Mouse (Mus musculus): ENCODE data around the gene Tldc2. TPM values are rescaled to one million over a fixed set of nuclear protein-coding genes. Genes with fewer than 3 reads are reported as not detected.

Tldc2 gene
- not detected in 2 replicates for polyA plus RNA-seq (2016; fragmentation: Nextera tagmentation; extraction: Ambion mirVana)

DNA sequence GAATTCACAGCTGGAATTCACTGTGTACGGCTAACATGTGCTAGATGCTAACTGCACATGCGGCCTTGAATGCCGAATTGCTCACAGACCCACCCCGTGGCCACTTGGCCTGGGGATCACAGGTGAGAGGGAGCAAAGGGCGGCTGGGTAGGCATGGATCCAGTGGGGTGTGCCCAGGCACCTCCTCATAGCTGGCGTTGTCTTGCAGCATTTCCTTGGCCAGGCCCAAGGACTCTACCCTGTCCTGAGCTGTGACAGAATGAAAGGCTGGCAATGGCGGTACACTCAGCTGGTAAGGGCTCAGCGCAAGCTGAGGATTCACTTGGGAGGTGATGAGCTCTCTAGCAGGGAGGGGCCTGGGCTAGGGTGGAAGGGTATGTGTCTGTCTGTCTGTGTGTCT, at the start of gene Tldc2:
Gene Tldc2, plus strand, starts transcription at position 260 of the 400 bp plus-strand sequence.
- Histone ChIP-seq H3K27ac (ENCODE audit: poor library complexity, severe bottlenecking) (no peak within 1 kb of the TSS), H3K9me3 (replicated peaks) (no peaks in the 10 kb centered on the region), H3K4me2 (no peak within 1 kb of the TSS), H3K27me3 (replicated peaks) (peaks cover 7% of the 10 kb centered on the region; the same call in 1 of the 2 replicates), H3K36me3 (no peaks in the 10 kb centered on the region), H3K9ac (no peak within 1 kb of the TSS), H3K4me3 (no peak within 1 kb of the TSS), H3K4me1 (replicated peaks) (peaks cover 34% of the 10 kb centered on the region)
- WGBS: 81% methylated on average over 8 of the region's 8 CpGs
- ATAC-seq (ENCODE audit: insufficient number of reproducible peaks, low FRiP score): no peak

DNA sequence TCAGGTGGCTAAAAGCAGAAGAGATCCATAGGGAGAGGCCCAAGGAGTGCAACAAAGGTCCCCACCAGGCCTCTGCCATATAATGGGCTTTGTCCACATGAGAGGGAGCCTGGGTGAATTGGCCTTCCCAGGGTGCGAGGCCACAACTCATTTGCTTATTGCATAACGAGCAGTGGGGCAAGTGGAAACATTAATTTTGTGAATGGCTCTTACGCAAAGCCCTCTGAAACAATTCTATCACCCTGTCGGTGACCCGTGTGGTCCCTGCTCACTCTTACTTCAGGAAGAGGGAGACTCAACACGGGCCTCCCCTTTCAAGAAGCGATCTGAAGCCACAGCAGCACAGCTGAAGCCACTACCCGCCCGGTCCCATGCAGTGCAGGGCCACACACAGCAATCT, 49.6 kb upstream of the Tldc2 start:
- Histone ChIP-seq H3K4me3 (no peak overlapping the region), H3K4me2 (no peak overlapping the region), H3K36me3 (peaks cover 83% of the 10 kb centered on the region), H3K9me3 (replicated peaks) (no peaks in the 10 kb centered on the region), H3K27ac (ENCODE audit: poor library complexity, severe bottlenecking) (no peak overlapping the region), H3K4me1 (replicated peaks) (no peaks in the 10 kb centered on the region), H3K27me3 (replicated peaks) (no peaks in the 10 kb centered on the region), H3K9ac (no peak overlapping the region)
- ATAC-seq (ENCODE audit: insufficient number of reproducible peaks, low FRiP score): no peak
- 88% methylated on average over 9 of the region's 9 CpGs for WGBS

DNA sequence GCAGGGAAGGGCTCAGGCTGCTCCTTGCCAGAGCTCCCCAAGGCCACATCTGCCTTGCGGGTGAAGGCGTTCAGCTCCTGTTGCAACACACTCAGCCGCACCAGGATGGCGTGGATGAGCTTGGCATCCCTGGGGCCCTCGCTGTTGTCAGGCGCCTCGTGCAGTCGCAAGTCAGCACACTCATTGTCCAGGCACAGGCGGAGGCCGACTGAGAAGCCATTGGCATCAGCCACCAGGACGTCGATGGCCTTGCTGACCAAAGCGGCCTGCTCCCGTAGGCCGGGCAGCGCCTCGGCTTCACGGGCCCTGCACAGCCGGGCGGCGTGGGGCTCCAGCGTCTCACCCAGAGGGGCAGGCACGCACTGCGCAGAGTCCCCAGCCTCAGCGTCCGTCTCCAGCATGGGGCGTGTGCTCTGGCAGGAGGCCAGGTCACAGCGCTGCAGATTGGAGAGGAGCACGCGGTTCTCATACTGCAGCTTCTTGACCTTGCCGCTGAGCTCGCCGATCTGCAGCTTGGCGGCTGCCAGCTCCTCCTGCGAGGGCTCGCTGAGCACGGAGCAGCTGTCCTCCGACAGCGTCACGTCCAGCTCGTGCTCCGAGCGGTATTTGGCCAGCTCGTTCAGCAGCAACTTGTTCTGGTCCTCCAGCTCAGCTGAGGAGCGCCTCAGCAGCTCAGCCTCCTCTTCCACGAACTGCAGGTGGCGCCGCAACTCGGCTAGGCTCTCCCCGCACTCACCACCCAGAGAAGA, 46.8 kb upstream of the Tldc2 start:
- Histone ChIP-seq H3K9ac (no peak overlapping the region), H3K9me3 (replicated peaks) (no peaks in the 10 kb centered on the region; the same call in 1 of the 2 replicates), H3K27me3 (replicated peaks) (no peaks in the 10 kb centered on the region), H3K27ac (ENCODE audit: poor library complexity, severe bottlenecking) (no peak overlapping the region), H3K4me2 (no peak overlapping the region), H3K4me3 (no peak overlapping the region), H3K36me3 (peaks cover 73% of the 10 kb centered on the region), H3K4me1 (replicated peaks) (no peaks in the 10 kb centered on the region)
- 81% methylated on average over 50 of the region's 50 CpGs for WGBS
- peak; percentile 61; the same call in 1 of the 2 replicates for ATAC-seq (ENCODE audit: insufficient number of reproducible peaks, low FRiP score)

DNA sequence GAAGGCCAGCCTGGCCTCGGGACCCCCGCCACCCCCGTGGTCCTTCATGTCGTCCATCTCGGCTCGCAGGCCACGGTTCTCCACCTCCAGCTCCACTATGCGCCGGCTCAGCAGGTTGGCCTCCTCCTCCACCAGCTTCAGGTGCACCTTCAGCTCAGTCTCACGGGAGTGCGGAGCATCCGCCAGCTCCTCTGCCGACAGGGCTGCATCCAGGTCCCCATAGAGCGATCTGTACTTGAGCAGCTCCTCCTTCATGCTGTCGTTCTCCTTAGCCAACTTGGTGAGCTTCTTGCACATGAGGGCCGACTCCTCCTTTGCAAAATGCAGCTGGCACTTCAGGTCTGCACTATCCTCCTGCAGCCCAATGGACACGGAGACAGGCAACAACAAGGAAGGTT, 46.2 kb upstream of the Tldc2 start:
- ATAC-seq (ENCODE audit: insufficient number of reproducible peaks, low FRiP score): no peak
- H3K27ac ChIP-seq (ENCODE audit: poor library complexity, severe bottlenecking): no peak overlapping the region
- no peak overlapping the region for H3K9ac ChIP-seq
- H3K36me3 ChIP-seq: peaks cover 74% of the 10 kb centered on the region
- no peak overlapping the region for H3K4me2 ChIP-seq
- no peaks in the 10 kb centered on the region for H3K27me3 ChIP-seq (replicated peaks)
- no peak overlapping the region for H3K4me3 ChIP-seq
- 76% methylated on average over 17 of the region's 17 CpGs for WGBS
- H3K4me1 ChIP-seq (replicated peaks): no peaks in the 10 kb centered on the region
- no peaks in the 10 kb centered on the region; the same call in 1 of the 2 replicates for H3K9me3 ChIP-seq (replicated peaks)

DNA sequence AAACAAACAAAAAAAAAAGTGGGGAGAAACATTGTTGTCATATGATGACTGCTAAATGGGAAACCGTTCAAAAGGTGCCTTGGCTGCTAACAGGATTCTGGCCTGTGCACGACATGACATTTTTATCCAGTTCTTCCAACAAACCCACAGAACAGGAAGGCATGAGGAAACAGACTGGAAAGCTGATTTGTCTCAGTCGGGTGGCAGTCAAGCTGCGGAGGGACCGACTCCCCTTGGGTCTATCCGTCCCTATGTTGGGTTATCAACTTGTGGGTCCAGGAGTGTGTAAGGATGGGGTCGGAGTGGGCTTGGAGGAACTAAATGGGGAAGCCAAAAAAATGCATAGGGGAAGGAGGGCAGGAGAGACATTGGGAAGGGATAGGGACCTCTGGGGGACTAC, 45.4 kb upstream of the Tldc2 start:
- no peak for ATAC-seq (ENCODE audit: insufficient number of reproducible peaks, low FRiP score)
- Histone ChIP-seq H3K4me2 (no peak overlapping the region), H3K27me3 (replicated peaks) (no peaks in the 10 kb centered on the region), H3K27ac (ENCODE audit: poor library complexity, severe bottlenecking) (no peak overlapping the region), H3K9me3 (replicated peaks) (peaks cover 3% of the 10 kb centered on the region; the same call in 1 of the 2 replicates), H3K9ac (no peak overlapping the region), H3K36me3 (peaks cover 78% of the 10 kb centered on the region), H3K4me1 (replicated peaks) (no peaks in the 10 kb centered on the region), H3K4me3 (no peak overlapping the region)
- WGBS: 67% methylated on average over 7 of the region's 7 CpGs

DNA sequence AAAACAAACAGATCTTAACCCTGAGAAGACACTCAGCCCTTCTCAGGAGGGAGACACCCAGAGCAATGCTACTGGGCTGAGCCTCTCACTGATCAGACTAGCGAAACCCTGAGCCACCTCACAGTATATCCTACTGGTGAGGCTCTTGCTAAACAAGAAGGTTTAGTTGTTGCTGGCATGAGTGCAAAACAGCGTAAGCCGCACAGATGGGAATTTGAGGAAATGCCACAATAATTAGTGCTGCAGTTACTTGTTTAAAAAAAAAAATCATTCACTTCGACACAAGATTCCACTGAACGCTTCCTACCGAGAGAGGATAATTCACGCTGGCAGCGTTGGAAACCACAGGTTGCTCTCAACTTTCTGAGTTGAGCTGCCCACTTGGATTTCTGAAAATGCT, 43.3 kb upstream of the Tldc2 start:
- ATAC-seq (ENCODE audit: insufficient number of reproducible peaks, low FRiP score): no peak
- Histone ChIP-seq H3K4me3 (no peak overlapping the region), H3K36me3 (peaks cover 73% of the 10 kb centered on the region), H3K9me3 (replicated peaks) (peaks cover 3% of the 10 kb centered on the region; the same call in 1 of the 2 replicates), H3K4me2 (no peak overlapping the region), H3K9ac (no peak overlapping the region), H3K4me1 (replicated peaks) (no peaks in the 10 kb centered on the region), H3K27me3 (replicated peaks) (no peaks in the 10 kb centered on the region), H3K27ac (ENCODE audit: poor library complexity, severe bottlenecking) (no peak overlapping the region)
- WGBS: 90% methylated on average over 8 of the region's 8 CpGs

DNA sequence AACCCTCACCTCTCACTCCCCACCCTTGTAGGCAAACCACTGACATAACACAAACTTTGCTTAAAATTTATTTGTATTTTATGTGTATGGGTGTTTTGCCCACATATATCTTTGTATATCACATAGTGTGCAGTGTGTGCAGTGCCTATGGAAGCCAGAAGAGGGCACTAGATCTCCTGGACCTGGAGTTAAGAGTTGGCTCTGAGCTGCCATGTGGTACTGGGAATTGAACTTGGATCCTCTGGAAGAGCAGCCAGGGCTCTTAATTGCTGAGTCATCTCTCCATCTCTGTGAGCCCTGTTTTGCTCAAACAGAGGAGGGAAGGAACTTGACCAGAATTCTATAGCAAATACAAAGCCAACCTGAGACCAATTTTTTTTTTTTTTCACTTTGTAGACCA, 42.9 kb upstream of the Tldc2 start:
- no peaks in the 10 kb centered on the region for H3K4me1 ChIP-seq (replicated peaks)
- H3K4me2 ChIP-seq: no peak overlapping the region
- H3K27me3 ChIP-seq (replicated peaks): no peaks in the 10 kb centered on the region
- no peak overlapping the region for H3K4me3 ChIP-seq
- no peak overlapping the region for H3K27ac ChIP-seq (ENCODE audit: poor library complexity, severe bottlenecking)
- no peak overlapping the region for H3K9ac ChIP-seq
- peaks cover 3% of the 10 kb centered on the region; the same call in 1 of the 2 replicates for H3K9me3 ChIP-seq (replicated peaks)
- peaks cover 73% of the 10 kb centered on the region for H3K36me3 ChIP-seq
- ATAC-seq (ENCODE audit: insufficient number of reproducible peaks, low FRiP score): no peak

DNA sequence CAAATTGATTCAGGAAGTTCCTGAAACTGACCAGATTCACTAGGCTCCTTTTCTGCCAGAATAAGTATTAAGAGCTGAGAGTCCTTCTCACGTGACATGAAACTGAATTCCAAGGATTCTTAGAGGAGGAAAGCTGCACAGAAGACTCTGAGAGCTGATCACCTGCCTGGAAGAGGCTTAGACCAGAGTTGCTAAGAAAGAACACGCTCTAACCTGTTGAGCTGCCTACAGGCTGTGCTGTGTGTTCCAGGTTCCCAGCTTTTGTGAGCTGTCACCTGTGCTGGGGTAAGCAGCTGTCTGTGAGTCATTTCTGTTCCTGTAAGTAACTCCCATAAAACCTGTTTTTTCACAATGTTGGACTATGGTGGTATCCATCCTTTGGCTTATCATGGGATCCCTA, 40.9 kb upstream of the Tldc2 start:
- no peak overlapping the region for H3K4me3 ChIP-seq
- no peaks in the 10 kb centered on the region for H3K27me3 ChIP-seq (replicated peaks)
- 89% methylated on average over 2 of the region's 2 CpGs for WGBS
- H3K9ac ChIP-seq: no peak overlapping the region
- peaks cover 17% of the 10 kb centered on the region for H3K4me1 ChIP-seq (replicated peaks)
- peaks cover 3% of the 10 kb centered on the region; the same call in 1 of the 2 replicates for H3K9me3 ChIP-seq (replicated peaks)
- H3K4me2 ChIP-seq: no peak overlapping the region
- H3K36me3 ChIP-seq: peaks cover 70% of the 10 kb centered on the region
- no peak for ATAC-seq (ENCODE audit: insufficient number of reproducible peaks, low FRiP score)
- H3K27ac ChIP-seq (ENCODE audit: poor library complexity, severe bottlenecking): no peak overlapping the region

DNA sequence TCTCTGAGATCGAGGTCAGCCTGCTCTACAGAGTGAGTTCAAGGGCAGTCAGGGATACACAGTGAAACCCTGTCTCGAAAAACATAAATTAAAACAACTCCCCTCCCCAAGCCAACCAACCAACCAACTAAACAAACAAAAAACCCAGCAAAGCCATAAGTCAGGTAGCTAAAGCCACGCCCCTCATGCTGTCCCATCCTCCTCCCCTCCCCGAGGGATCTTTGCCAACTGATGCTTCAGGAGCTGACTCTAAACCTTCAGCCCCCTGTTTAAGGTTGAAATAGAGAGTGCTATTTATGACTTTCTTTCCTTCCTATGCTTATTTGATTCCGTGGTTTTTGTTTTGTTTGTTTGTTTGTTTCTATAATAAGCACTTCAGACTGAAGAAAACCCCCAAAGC, 39.9 kb upstream of the Tldc2 start:
- peaks cover 22% of the 10 kb centered on the region for H3K4me1 ChIP-seq (replicated peaks)
- H3K27ac ChIP-seq (ENCODE audit: poor library complexity, severe bottlenecking): no peak overlapping the region
- WGBS: 85% methylated on average over 5 of the region's 5 CpGs
- H3K9me3 ChIP-seq (replicated peaks): peaks cover 3% of the 10 kb centered on the region; the same call in 1 of the 2 replicates
- peaks cover 69% of the 10 kb centered on the region for H3K36me3 ChIP-seq
- H3K27me3 ChIP-seq (replicated peaks): no peaks in the 10 kb centered on the region
- no peak overlapping the region for H3K4me2 ChIP-seq
- H3K4me3 ChIP-seq: no peak overlapping the region
- no peak for ATAC-seq (ENCODE audit: insufficient number of reproducible peaks, low FRiP score)
- H3K9ac ChIP-seq: no peak overlapping the region

DNA sequence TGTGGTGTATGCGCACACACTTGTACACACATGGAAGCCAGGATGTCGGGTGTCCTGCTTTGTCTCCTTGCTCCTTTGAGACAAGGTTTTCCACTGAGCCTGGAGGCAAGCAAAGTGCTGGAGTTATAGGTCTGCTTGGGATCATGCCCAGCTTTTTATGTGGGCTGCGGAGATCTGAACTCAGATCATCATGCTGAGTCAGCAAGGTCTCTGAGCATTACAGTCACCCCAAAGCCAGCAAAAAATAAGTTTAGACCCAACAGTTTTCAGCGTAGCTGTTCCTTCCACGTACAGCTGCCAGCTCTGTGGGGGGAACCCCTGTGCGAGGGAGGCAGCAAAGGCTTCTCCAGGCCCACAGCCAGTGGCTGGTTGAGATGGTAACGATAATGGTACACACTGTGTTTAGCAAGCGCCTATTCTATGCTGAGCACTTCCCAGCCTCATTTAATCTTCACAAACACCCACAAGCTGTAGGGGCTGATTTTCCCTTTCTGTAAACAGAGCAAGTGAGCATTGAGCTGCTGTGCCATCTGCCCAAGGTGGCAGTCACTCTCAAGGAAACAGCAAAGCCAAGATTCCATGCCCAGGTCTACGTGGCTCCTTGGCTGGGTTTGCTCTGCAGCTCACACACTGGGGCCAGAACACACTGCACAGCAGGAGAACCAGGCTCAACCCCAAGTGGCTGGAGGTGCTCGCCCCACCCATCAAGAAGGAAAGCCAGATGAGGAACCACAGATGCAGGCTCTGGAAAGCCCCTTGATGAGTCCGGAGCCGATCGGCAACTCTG, 38.3 kb upstream of the Tldc2 start:
- Histone ChIP-seq H3K4me1 (replicated peaks) (peaks cover 35% of the 10 kb centered on the region), H3K27me3 (replicated peaks) (no peaks in the 10 kb centered on the region), H3K36me3 (peaks cover 84% of the 10 kb centered on the region), H3K27ac (ENCODE audit: poor library complexity, severe bottlenecking) (no peak overlapping the region), H3K4me2 (no peak overlapping the region), H3K9me3 (replicated peaks) (peaks cover 3% of the 10 kb centered on the region; the same call in 1 of the 2 replicates), H3K9ac (0 out of 2 replicates have a peak overlapping the region, but pooled peaks have one; percentile 16), H3K4me3 (no peak overlapping the region)
- WGBS: 87% methylated on average over 13 of the region's 13 CpGs
- no peak for ATAC-seq (ENCODE audit: insufficient number of reproducible peaks, low FRiP score)

DNA sequence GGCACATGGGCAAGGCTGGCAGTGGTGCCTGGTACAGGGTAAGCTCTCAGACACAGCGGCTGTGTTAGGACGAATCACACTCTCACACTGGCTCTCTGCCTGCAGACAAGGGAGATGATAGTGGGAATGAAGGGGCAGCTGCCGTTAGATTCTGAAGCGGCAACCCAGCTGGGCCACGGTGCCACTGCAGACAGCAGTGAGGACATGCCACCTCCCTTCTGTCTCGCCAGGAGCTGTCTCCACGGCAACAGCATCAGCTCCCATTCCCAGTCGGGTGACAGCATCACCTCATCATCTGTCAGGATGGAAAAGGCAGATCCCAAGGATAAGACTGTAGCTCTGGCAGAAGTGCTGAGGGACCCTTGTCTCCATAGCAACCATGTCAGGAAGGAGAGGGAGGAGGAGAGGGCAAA, 37.0 kb upstream of the Tldc2 start:
- Histone ChIP-seq H3K4me2 (no peak overlapping the region), H3K36me3 (peaks cover 83% of the 10 kb centered on the region), H3K27me3 (replicated peaks) (no peaks in the 10 kb centered on the region), H3K9ac (no peak overlapping the region), H3K4me3 (no peak overlapping the region), H3K27ac (ENCODE audit: poor library complexity, severe bottlenecking) (no peak overlapping the region), H3K4me1 (replicated peaks) (peaks cover 44% of the 10 kb centered on the region), H3K9me3 (replicated peaks) (0 out of 2 replicates have a peak, but pooled peaks cover 3% of the 10 kb centered on the region)
- 56% methylated on average over 8 of the region's 8 CpGs for WGBS
- no peak for ATAC-seq (ENCODE audit: insufficient number of reproducible peaks, low FRiP score)
